Mouse (Mus musculus) C2C12 (cell line): ENCODE measurements around the gene Exoc4. TPM values are rescaled to one million over a fixed set of nuclear protein-coding genes. Genes with fewer than 3 reads are reported as not detected.

Experiments used
- H3K27me3 ChIP-seq: one replicate; pipeline ENCODE4 v1.6.1; 2011; ENCODE audit not compliant: control insufficient read depth, insufficient read depth, insufficient read length
- H3K36me3 ChIP-seq: one replicate; pipeline ENCODE4 v1.6.1; 2011; ENCODE audit not compliant: control insufficient read depth, insufficient read depth
- H3K4me3 ChIP-seq: one replicate; pipeline ENCODE4 v1.5.1; 2011; ENCODE audit warnings: mild to moderate bottlenecking, control low read depth; ENCODE audit not compliant: poor library complexity, insufficient read depth, severe bottlenecking
- H3K79me2 ChIP-seq: one replicate; pipeline ENCODE4 v1.6.1; 2011; ENCODE audit not compliant: control insufficient read depth, insufficient read depth
- H3K79me3 ChIP-seq: one replicate; pipeline ENCODE4 v1.6.1; 2011; ENCODE audit warnings: low read depth, control low read depth
- H3ac ChIP-seq: one replicate; pipeline ENCODE3; 2011; ENCODE audit warnings: low read depth; ENCODE audit not compliant: control insufficient read depth, insufficient read length
- CEBPB ChIP-seq: IDR thresholded peaks from one replicate; pipeline ENCODE4 v1.6.1; 2011; ENCODE audit warnings: low read depth, mild to moderate bottlenecking, control low read depth, moderate library complexity
- CTCF ChIP-seq: IDR thresholded peaks from one replicate; pipeline ENCODE4 v1.5.1; 2011; ENCODE audit not compliant: control insufficient read depth, insufficient read depth, insufficient read length
- FOSL1 ChIP-seq: IDR thresholded peaks from one replicate; pipeline ENCODE4 v1.8.0; 2011; ENCODE audit warnings: mild to moderate bottlenecking, low read length; ENCODE audit not compliant: poor library complexity, insufficient read depth, severe bottlenecking
- MAX ChIP-seq: IDR thresholded peaks from one replicate; pipeline ENCODE4 v1.6.1; 2011; ENCODE audit warnings: mild to moderate bottlenecking, control low read depth
- MYOD1 ChIP-seq: IDR thresholded peaks from one replicate; pipeline ENCODE4 v1.6.1; 2011; ENCODE audit warnings: low read depth; ENCODE audit not compliant: control insufficient read depth, insufficient read length
- MYOG ChIP-seq: IDR thresholded peaks from one replicate; pipeline ENCODE4 v1.6.1; 2011; ENCODE audit not compliant: control insufficient read depth, insufficient read length; ENCODE audit errors: extremely low read depth
- USF1 ChIP-seq: IDR thresholded peaks from one replicate; pipeline ENCODE4 v1.6.1; 2011; ENCODE audit warnings: low read depth, mild to moderate bottlenecking, control low read depth, moderate library complexity
- polyA plus RNA-seq: library from polyadenylated mRNA; unstranded; fragments of >200 nt; fragmentation: generic; extraction: Trizol; gene quantifications from one replicate; pipeline ENCODE4 v1.2.1, GENCODE M21; 2012; ENCODE audit warnings: missing spikeins

Gene Exoc4
- polyA plus RNA-seq, 1 experiment, result 20.6 TPM

- Histone ChIP-seq H3K79me2 (no peaks in the 10 kb centered on the region), H3K4me3 (no peak overlapping the region)
Observed at GRCm38 (mm10) chr6:33484568-33484967, 235.7 kb downstream of the Exoc4 start.

GRCm38 (mm10) chr6:33489788-33490187 is 240.9 kb downstream of the Exoc4 start:
- no peaks in the 10 kb centered on the region for H3K79me2 ChIP-seq
- H3K79me3 ChIP-seq, result no peaks in the 10 kb centered on the region
- H3K4me3 ChIP-seq, result no peak overlapping the region
- H3K27me3 ChIP-seq, result no peaks in the 10 kb centered on the region
- TF ChIP-seq MYOD1 (no peak), CEBPB (no peak), MAX (no peak), FOSL1 (no peak), CTCF (no peak), MYOG (no peak), USF1 (no peak)
- H3ac ChIP-seq, result no peak overlapping the region
- no peaks in the 10 kb centered on the region for H3K36me3 ChIP-seq

More at GRCm38 (mm10) chr6:33484568-33484967, 235.7 kb downstream of the Exoc4 start:
- H3K79me3 ChIP-seq, result no peaks in the 10 kb centered on the region
- H3K36me3 ChIP-seq, result no peaks in the 10 kb centered on the region
- H3ac ChIP-seq, result no peak overlapping the region
- H3K27me3 ChIP-seq, result no peaks in the 10 kb centered on the region
- TF ChIP-seq USF1 (peak; percentile 88), FOSL1 (no peak), MAX (no peak)

- no peaks in the 10 kb centered on the region for H3K79me2 ChIP-seq
- no peaks in the 10 kb centered on the region for H3K27me3 ChIP-seq
- no peaks in the 10 kb centered on the region for H3K36me3 ChIP-seq
- H3K79me3 ChIP-seq, result no peaks in the 10 kb centered on the region
- no peak for TF ChIP-seq MYOD1
- no peak for TF ChIP-seq CEBPB
- no peak for TF ChIP-seq CTCF
- no peak for TF ChIP-seq USF1
- TF ChIP-seq MAX, result no peak
- no peak for TF ChIP-seq FOSL1
- no peak for TF ChIP-seq MYOG
- no peak overlapping the region for H3ac ChIP-seq
- no peak overlapping the region for H3K4me3 ChIP-seq
Observed at GRCm38 (mm10) chr6:33496141-33496855, 247.4 kb downstream of the Exoc4 start.

- Histone ChIP-seq H3K79me3 (no peaks in the 10 kb centered on the region), H3K27me3 (no peaks in the 10 kb centered on the region), H3K36me3 (no peaks in the 10 kb centered on the region), H3K4me3 (no peak overlapping the region), H3K79me2 (no peaks in the 10 kb centered on the region), H3ac (no peak overlapping the region)
- TF ChIP-seq FOSL1 (no peak), MYOD1 (no peak), USF1 (no peak), MYOG (no peak), CTCF (no peak), MAX (no peak), CEBPB (no peak)
Observed at GRCm38 (mm10) chr6:33497348-33497747, 248.5 kb downstream of the Exoc4 start.

GRCm38 (mm10) chr6:33502388-33502787 is 253.5 kb downstream of the Exoc4 start:
- TF ChIP-seq MAX, result no peak
- TF ChIP-seq USF1, result no peak
- no peak for TF ChIP-seq MYOD1
- TF ChIP-seq MYOG, result no peak
- no peak for TF ChIP-seq CEBPB
- no peak for TF ChIP-seq FOSL1
- TF ChIP-seq CTCF, result no peak
- no peak overlapping the region for H3K4me3 ChIP-seq

GRCm38 (mm10) chr6:33503381-33503780 is 254.5 kb downstream of the Exoc4 start:
- Histone ChIP-seq H3K79me2 (no peaks in the 10 kb centered on the region), H3K27me3 (no peaks in the 10 kb centered on the region), H3ac (no peak overlapping the region), H3K36me3 (no peaks in the 10 kb centered on the region), H3K79me3 (no peaks in the 10 kb centered on the region), H3K4me3 (no peak overlapping the region)
- TF ChIP-seq MYOG, result no peak
- no peak for TF ChIP-seq MYOD1
- no peak for TF ChIP-seq MAX
- TF ChIP-seq FOSL1, result no peak
- TF ChIP-seq CTCF, result no peak
- no peak for TF ChIP-seq USF1
- TF ChIP-seq CEBPB, result no peak

More at GRCm38 (mm10) chr6:33502388-33502787, 253.5 kb downstream of the Exoc4 start:
- no peaks in the 10 kb centered on the region for H3K36me3 ChIP-seq
- no peak overlapping the region for H3ac ChIP-seq
- no peaks in the 10 kb centered on the region for H3K79me2 ChIP-seq
- no peaks in the 10 kb centered on the region for H3K79me3 ChIP-seq
- H3K27me3 ChIP-seq, result no peaks in the 10 kb centered on the region
